11 mouse cellular contexts compared by ENCODE assay signal in the genomic region with DNA sequence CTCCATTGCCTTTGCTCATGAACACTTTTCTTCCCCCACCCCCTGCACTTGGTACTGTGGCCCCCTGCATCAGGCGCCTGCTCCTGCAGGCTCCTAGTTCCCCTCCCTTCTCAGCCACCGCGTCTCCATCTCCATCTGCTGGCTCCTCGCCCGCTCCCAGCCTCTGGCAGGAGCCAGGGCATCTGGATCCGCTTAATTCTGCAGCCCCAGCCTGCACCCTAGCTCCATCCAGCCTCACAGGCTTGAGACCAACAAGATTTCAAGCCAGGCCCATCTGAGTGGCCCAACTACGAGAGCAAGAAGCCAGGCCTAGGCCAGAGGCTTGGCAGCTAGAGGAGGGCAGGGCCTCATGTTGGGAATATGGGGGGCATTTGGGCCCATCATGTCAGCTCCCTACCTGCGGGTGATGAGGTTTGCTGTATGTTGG. TPM values are rescaled to one million over a fixed set of nuclear protein-coding genes. Genes with fewer than 3 reads are reported as not detected.
A peak's percentile ranks its signal among the peaks of the same experiment; 100 is the strongest.
DNase-seq lines count a peak whose midpoint lies in the region; ATAC-seq and TF ChIP-seq lines count a peak whose summit lies in the region.
"Not testable (repeated sequence)": the region's sequence is repeated elsewhere in the genome, so short reads cannot be mapped to it uniquely, and the experiment has no call there.
"Had no signal": no experiment of that assay in that cellular context is flagged by ENCODE, and none has a peak within 500 bp of the region (broad histone marks: within the 10 kb centered on the region; RNA-seq: fewer than 3 reads in every experiment).

No protein-coding gene starts in this region.

- 0 out of 2 replicates have a peak, but pooled peaks have one; percentile 23 for ATAC-seq in hindbrain, embryonic 13.5 days (ENCODE audit: low FRiP score)
- peak; percentile 47; the same call in 1 of the 2 replicates for ATAC-seq in lung, embryonic 14.5 days (ENCODE audit: insufficient read depth)
- ATAC-seq in neural tube, embryonic 14.5 days (ENCODE audit: low read depth): peak; percentile 56

- not testable (repeated sequence) for TF ChIP-seq POLR2A in embryonic fibroblast, embryonic 13.5 days (IDR thresholded peaks at IDR 0.05; ENCODE audit: low read depth, low read length)

- not testable (repeated sequence) for TF ChIP-seq CTCF in embryonic fibroblast, embryonic 13.5 days (IDR thresholded peaks at IDR 0.05; ENCODE audit: borderline replicate concordance, insufficient read depth, low read length); layer of hippocampus, adult 2 months (conservative IDR thresholded peaks at IDR 0.05); lung, embryonic 14.5 days (IDR thresholded peaks at IDR 0.05; ENCODE audit: low read depth)

- not testable (repeated sequence) for H3K9me3 ChIP-seq in hindbrain, embryonic 13.5 days; lung, embryonic 14.5 days (ENCODE audit: low read depth, low read length); neural tube, embryonic 14.5 days (ENCODE audit: control insufficient read depth, low read length)

- H3K9ac ChIP-seq in hindbrain, embryonic 13.5 days: peak overlapping the region; percentile 46; the same call in 1 of the 2 replicates
- H3K9ac ChIP-seq in lung, embryonic 14.5 days: peak overlapping the region; percentile 38; the same call in 1 of the 2 replicates
- peak overlapping the region; percentile 25; the same call in 1 of the 2 replicates for H3K9ac ChIP-seq in neural tube, embryonic 14.5 days (replicated peaks; ENCODE audit: low read depth, low read length)

- WGBS in hindbrain, embryonic 13.5 days: 44% methylated on average over 8 of the region's 8 CpGs
- 33% methylated on average over 8 of the region's 8 CpGs for WGBS in lung, embryonic 14.5 days
- 56% methylated on average over 8 of the region's 8 CpGs for WGBS in neural tube, embryonic 14.5 days

- peaks cover 11% of the 10 kb centered on the region for H3K36me3 ChIP-seq in hindbrain, embryonic 13.5 days
- not testable (repeated sequence) for H3K36me3 ChIP-seq in lung, embryonic 14.5 days (ENCODE audit: insufficient read depth); neural tube, embryonic 14.5 days (ENCODE audit: control insufficient read depth, insufficient read depth, low read length)

- peak; percentile 68 for DNase-seq in cerebellum, adult 11-12 months
- DNase-seq in heart, adult 18-20 months: peak; percentile 72 to 79
- not testable (repeated sequence) for DNase-seq in layer of hippocampus, adult 2 months (ENCODE audit: low spot score in 2 of 2)
- DNase-seq in lung, embryonic 14.5 days: peak; percentile 84

- H3K27me3 ChIP-seq in hindbrain, embryonic 13.5 days; lung, embryonic 14.5 days (ENCODE audit: insufficient read depth, low read length); neural tube, embryonic 14.5 days (ENCODE audit: control insufficient read depth, insufficient read depth, low read length): not testable (repeated sequence)

- not testable (repeated sequence) for H3K4me1 ChIP-seq in embryonic fibroblast, embryonic 13.5 days (ENCODE audit: control insufficient read depth, insufficient read depth, low read length); neural tube, embryonic 14.5 days (ENCODE audit: control insufficient read depth, insufficient read depth, low read length)
- H3K4me1 ChIP-seq in hindbrain, embryonic 13.5 days (replicated peaks): peaks cover 34% of the 10 kb centered on the region
- H3K4me1 ChIP-seq in lung, embryonic 14.5 days (ENCODE audit: insufficient read depth): peaks cover 15% of the 10 kb centered on the region; the same call in 1 of the 2 replicates

- peak overlapping the region; percentile 79 for H3K27ac ChIP-seq in embryonic fibroblast, embryonic 13.5 days (ENCODE audit: insufficient read depth, low read length)
- H3K27ac ChIP-seq in hindbrain, embryonic 13.5 days: peak overlapping the region; percentile 48; the same call in 1 of the 2 replicates
- peak overlapping the region; percentile 88 for H3K27ac ChIP-seq in layer of hippocampus, adult 2 months
- peak overlapping the region; percentile 92 for H3K27ac ChIP-seq in lung, embryonic 14.5 days (ENCODE audit: low read depth)
- H3K27ac ChIP-seq in neural tube, embryonic 14.5 days (ENCODE audit: low read depth, low read length): not testable (repeated sequence)

- not testable (repeated sequence) for H3K4me3 ChIP-seq in embryonic fibroblast, embryonic 13.5 days (ENCODE audit: insufficient read depth, low read length); hindbrain, embryonic 13.5 days; layer of hippocampus, adult 2 months; neural tube, embryonic 14.5 days (ENCODE audit: low read depth, low read length)
- peak overlapping the region; percentile 46; the same call in 1 of the 2 replicates for H3K4me3 ChIP-seq in lung, embryonic 14.5 days (ENCODE audit: low read depth, low read length)

- not testable (repeated sequence) for H3K4me2 ChIP-seq in hindbrain, embryonic 13.5 days; neural tube, embryonic 14.5 days (ENCODE audit: low read depth, low read length)
- H3K4me2 ChIP-seq in lung, embryonic 14.5 days: peak overlapping the region; percentile 74

RNA-seq across cellular contexts. Expression of a gene that starts 6.7 kb away (rescaled TPM):
- polyA plus RNA-seq in embryonic fibroblast, embryonic 13.5 days (2011; ENCODE audit: insufficient read length, low read depth, missing spikeins): 78.6 and 103 TPM in 2 replicates
- 10 to 100 TPM; 17.8 to 20.9 TPM for total RNA-seq in heart, adult 18-20 months (2021)
- polyA plus RNA-seq in hindbrain, embryonic 13.5 days (2015; fragmentation: Nextera tagmentation; extraction: Ambion mirVana): 58.9 and 62.0 TPM in 2 replicates
- total RNA-seq in layer of hippocampus, adult 2 months (2021): 10 to 100 TPM; 40.4 to 42.9 TPM
- 82.5 and 94.6 TPM in 2 replicates for polyA plus RNA-seq in lung, embryonic 14.5 days (2014; fragmentation: Nextera tagmentation; extraction: Ambion mirVana)
- polyA plus RNA-seq in neural tube, embryonic 14.5 days (2014; fragmentation: Nextera tagmentation; extraction: Ambion mirVana): 77.6 and 89.3 TPM in 2 replicates

RNA-seq across cellular contexts. Expression of a gene that starts 7.7 kb away (rescaled TPM):
- 25.1 and 25.5 TPM in 2 replicates for polyA plus RNA-seq in embryonic fibroblast, embryonic 13.5 days (2011; ENCODE audit: insufficient read length, low read depth, missing spikeins)
- total RNA-seq in heart, adult 18-20 months (2021): 10 to 100 TPM; 50.8 to 55.4 TPM
- polyA plus RNA-seq in hindbrain, embryonic 13.5 days (2015; fragmentation: Nextera tagmentation; extraction: Ambion mirVana): 36.6 and 42.8 TPM in 2 replicates
- total RNA-seq in layer of hippocampus, adult 2 months (2021): 10 to 100 TPM; 52.1 to 67.7 TPM
- polyA plus RNA-seq in lung, embryonic 14.5 days (2014; fragmentation: Nextera tagmentation; extraction: Ambion mirVana): 25.6 and 26.9 TPM in 2 replicates
- 42.6 and 53.5 TPM in 2 replicates for polyA plus RNA-seq in neural tube, embryonic 14.5 days (2014; fragmentation: Nextera tagmentation; extraction: Ambion mirVana)

RNA-seq across cellular contexts. Expression of a gene that starts 11.3 kb away (rescaled TPM):
- polyA plus RNA-seq in embryonic fibroblast, embryonic 13.5 days (2011; ENCODE audit: insufficient read length, low read depth, missing spikeins): 12.6 and 13.4 TPM in 2 replicates
- total RNA-seq in heart, adult 18-20 months (2021): 10 to 100 TPM; 16.6 to 17.9 TPM
- polyA plus RNA-seq in hindbrain, embryonic 13.5 days (2015; fragmentation: Nextera tagmentation; extraction: Ambion mirVana): 256 and 261 TPM in 2 replicates
- 100 to 1,000 TPM; 140 to 143 TPM for total RNA-seq in layer of hippocampus, adult 2 months (2021)
- polyA plus RNA-seq in lung, embryonic 14.5 days (2014; fragmentation: Nextera tagmentation; extraction: Ambion mirVana): 28.2 and 30.0 TPM in 2 replicates
- 239 and 281 TPM in 2 replicates for polyA plus RNA-seq in neural tube, embryonic 14.5 days (2014; fragmentation: Nextera tagmentation; extraction: Ambion mirVana)

RNA-seq across cellular contexts. Expression of a gene that starts 31.8 kb away (rescaled TPM):
- polyA plus RNA-seq in embryonic fibroblast, embryonic 13.5 days (2011; ENCODE audit: insufficient read length, low read depth, missing spikeins): not detected in 2 replicates
- not detected for total RNA-seq in heart, adult 18-20 months (2021)
- 1.1 and 2.2 TPM in 2 replicates for polyA plus RNA-seq in hindbrain, embryonic 13.5 days (2015; fragmentation: Nextera tagmentation; extraction: Ambion mirVana)
- not detected for total RNA-seq in layer of hippocampus, adult 2 months (2021)
- not detected in 2 replicates for polyA plus RNA-seq in lung, embryonic 14.5 days (2014; fragmentation: Nextera tagmentation; extraction: Ambion mirVana)
- 1.4 and 1.8 TPM in 2 replicates for polyA plus RNA-seq in neural tube, embryonic 14.5 days (2014; fragmentation: Nextera tagmentation; extraction: Ambion mirVana)
- total RNA-seq: layer of hippocampus, adult 8-10 months; megakaryocyte, adult 5-6 weeks; MEL had no signal
- polyA plus RNA-seq: thymus, postnatal 0 days had no signal

RNA-seq across cellular contexts. Expression of a gene that starts 39.7 kb away (rescaled TPM):
- polyA plus RNA-seq in embryonic fibroblast, embryonic 13.5 days (2011; ENCODE audit: insufficient read length, low read depth, missing spikeins): 81.6 and 98.1 TPM in 2 replicates
- total RNA-seq in heart, adult 18-20 months (2021): 10 to 100 TPM; 70.4 to 79.1 TPM
- 301 and 303 TPM in 2 replicates for polyA plus RNA-seq in hindbrain, embryonic 13.5 days (2015; fragmentation: Nextera tagmentation; extraction: Ambion mirVana)
- total RNA-seq in layer of hippocampus, adult 2 months (2021): 100 to 1,000 TPM; 136 to 153 TPM
- 103 and 106 TPM in 2 replicates for polyA plus RNA-seq in lung, embryonic 14.5 days (2014; fragmentation: Nextera tagmentation; extraction: Ambion mirVana)
- polyA plus RNA-seq in neural tube, embryonic 14.5 days (2014; fragmentation: Nextera tagmentation; extraction: Ambion mirVana): 259 and 281 TPM in 2 replicates
